Comparison of ENCODE assay signal across 16 mouse cellular contexts in the genomic region with DNA sequence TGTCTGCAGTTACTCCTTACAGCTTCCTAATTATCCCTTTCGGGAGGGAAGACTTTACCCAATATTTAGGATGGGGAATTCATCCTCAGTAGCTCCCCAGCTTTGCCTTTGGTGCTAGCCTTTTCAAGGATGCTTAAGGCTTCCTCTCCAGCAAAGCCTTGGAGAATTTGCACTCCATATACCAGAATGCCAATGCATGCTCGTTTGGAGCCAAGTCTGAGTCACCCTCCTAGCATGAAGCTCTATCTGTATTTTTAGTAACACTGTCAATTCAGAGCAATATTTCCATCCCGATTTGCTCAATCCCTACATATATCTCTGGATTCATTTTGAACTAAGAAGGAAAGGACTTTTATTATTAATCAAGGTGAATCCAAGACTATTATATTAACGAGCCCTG.
A peak's percentile ranks its signal among the peaks of the same experiment; 100 is the strongest.
DNase-seq lines count a peak whose midpoint lies in the region; ATAC-seq and TF ChIP-seq lines count a peak whose summit lies in the region.
"Had no signal": no experiment of that assay in that cellular context is flagged by ENCODE, and none has a peak within 500 bp of the region (broad histone marks: within the 10 kb centered on the region; RNA-seq: fewer than 3 reads in every experiment).

No protein-coding gene starts in this region.

- H3K36me3 ChIP-seq in forebrain, postnatal 0 days (ENCODE audit: insufficient read depth): no peaks in the 10 kb centered on the region
- no peaks in the 10 kb centered on the region for H3K36me3 ChIP-seq in forebrain, embryonic 12.5 days (replicated peaks)
- H3K36me3 ChIP-seq: embryonic facial prominence, embryonic 10.5 days; limb, embryonic 15.5 days; neural tube, embryonic 15.5 days had no signal

- WGBS in forebrain, postnatal 0 days: 62% methylated on average over 4 of the region's 4 CpGs
- 85% methylated on average over 4 of the region's 4 CpGs for WGBS in forebrain, embryonic 12.5 days

- no peak overlapping the region for H3K4me3 ChIP-seq in forebrain, postnatal 0 days (ENCODE audit: low read depth, low read length)
- H3K4me3 ChIP-seq in forebrain, embryonic 12.5 days (replicated peaks): no peak overlapping the region
- H3K4me3 ChIP-seq: embryonic facial prominence, embryonic 10.5 days; limb, embryonic 15.5 days; neural tube, embryonic 15.5 days had no signal

- no peak overlapping the region for H3K27ac ChIP-seq in forebrain, postnatal 0 days (ENCODE audit: low read depth, low read length)
- H3K27ac ChIP-seq in forebrain, embryonic 12.5 days: no peak overlapping the region
- H3K27ac ChIP-seq: embryonic facial prominence, embryonic 10.5 days; hindbrain, embryonic 14.5 days; limb, embryonic 15.5 days; neural tube, embryonic 15.5 days had no signal

- H3K9me3 ChIP-seq in forebrain, postnatal 0 days (ENCODE audit: low read length): no peaks in the 10 kb centered on the region
- H3K9me3 ChIP-seq in forebrain, embryonic 12.5 days: no peaks in the 10 kb centered on the region
- H3K9me3 ChIP-seq: embryonic facial prominence, embryonic 10.5 days; limb, embryonic 15.5 days; neural tube, embryonic 15.5 days had no signal

- H3K27me3 ChIP-seq in forebrain, postnatal 0 days (ENCODE audit: insufficient read depth, low read length): no peaks in the 10 kb centered on the region
- no peaks in the 10 kb centered on the region for H3K27me3 ChIP-seq in forebrain, embryonic 12.5 days
- H3K27me3 ChIP-seq: limb, embryonic 15.5 days; neural tube, embryonic 15.5 days had no signal

- TF ChIP-seq CTCF in forebrain, postnatal 0 days (IDR thresholded peaks at IDR 0.05; ENCODE audit: low read depth): no peak
- no peak for TF ChIP-seq CTCF in brain, embryonic 14.5 days (IDR thresholded peaks at IDR 0.05; ENCODE audit: borderline replicate concordance, extremely low read depth, insufficient read depth, insufficient read length)

- no peak overlapping the region for H3K9ac ChIP-seq in forebrain, postnatal 0 days
- no peak overlapping the region for H3K9ac ChIP-seq in forebrain, embryonic 12.5 days
- H3K9ac ChIP-seq: hindbrain, embryonic 14.5 days; limb, embryonic 15.5 days; lung, embryonic 14.5 days; neural tube, embryonic 15.5 days had no signal

- no peak for ATAC-seq in forebrain, postnatal 0 days
- no peak for ATAC-seq in forebrain, embryonic 12.5 days (ENCODE audit: low FRiP score)

- DNase-seq in forebrain, postnatal 0 days: peak; percentile 43
- peak; percentile 42 for DNase-seq in brain, embryonic 14.5 days (ENCODE audit: low read depth)
- peak; percentile 13 to 69 for DNase-seq in frontal cortex, adult 2 months (ENCODE audit: extremely low spot score in 1 of 2, low spot score in 1 of 2)
- DNase-seq in right cerebral cortex, postnatal 14 days: peak; percentile 5
- no peak for DNase-seq in kidney, adult 18-20 months
- DNase-seq in heart, postnatal 14 days: no peak
- no peak for DNase-seq in thymus, postnatal 36 days
- DNase-seq: B cell, adult 2 months; gastrocnemius, postnatal 25 days; kidney, adult 8-10 months; lung, embryonic 14.5 days had no signal

- no peak overlapping the region for H3K4me2 ChIP-seq in forebrain, postnatal 0 days (ENCODE audit: low read depth)
- H3K4me2 ChIP-seq in forebrain, embryonic 12.5 days: no peak overlapping the region
- H3K4me2 ChIP-seq: hindbrain, embryonic 14.5 days; limb, embryonic 15.5 days; lung, embryonic 14.5 days; neural tube, embryonic 15.5 days had no signal

- TF ChIP-seq POLR2A in brain, embryonic 14.5 days (IDR thresholded peaks at IDR 0.05; ENCODE audit: borderline replicate concordance, extremely low read depth, insufficient read depth, insufficient read length, poor library complexity, severe bottlenecking): no peak

- intact Hi-C loops in heart, postnatal 14 days (cut with DNase I): no loop called here

- H3K4me1 ChIP-seq in forebrain, postnatal 0 days (ENCODE audit: insufficient read depth): no peaks in the 10 kb centered on the region
- no peaks in the 10 kb centered on the region for H3K4me1 ChIP-seq in forebrain, embryonic 12.5 days
- H3K4me1 ChIP-seq: embryonic facial prominence, embryonic 10.5 days; limb, embryonic 15.5 days; neural tube, embryonic 15.5 days had no signal

Comparison
In these comparisons a context has a peak if more than half of its experiments do, and no peak if none do; other contexts are left out.
1. DNase-seq: peak in forebrain, postnatal 0 days (single experiment), brain, embryonic 14.5 days (single experiment), frontal cortex, adult 2 months (2 of 2) and right cerebral cortex, postnatal 14 days (single experiment); none in kidney, adult 18-20 months (single experiment), heart, postnatal 14 days (0 of 2) and thymus, postnatal 36 days (0 of 2).